Mouse (Mus musculus) lung, postnatal 10 days (tissue): ENCODE measurements around the gene Kif5a.

Experiments
- DNase-seq: peaks from one replicate; pipeline ENCODE4 v3.0.0; 2021

The Kif5a gene

GRCm38 (mm10) chr10:127264336-127264735 is 1.2 kb upstream of the Kif5a start:
- no peak for DNase-seq

- DNase-seq, result no peak
Observed at GRCm38 (mm10) chr10:127263631-127264030, 483 bp upstream of the Kif5a start.

GRCm38 (mm10) chr10:127261706-127262547 is 1.2 kb downstream of the Kif5a start:
- no peak for DNase-seq

DNA sequence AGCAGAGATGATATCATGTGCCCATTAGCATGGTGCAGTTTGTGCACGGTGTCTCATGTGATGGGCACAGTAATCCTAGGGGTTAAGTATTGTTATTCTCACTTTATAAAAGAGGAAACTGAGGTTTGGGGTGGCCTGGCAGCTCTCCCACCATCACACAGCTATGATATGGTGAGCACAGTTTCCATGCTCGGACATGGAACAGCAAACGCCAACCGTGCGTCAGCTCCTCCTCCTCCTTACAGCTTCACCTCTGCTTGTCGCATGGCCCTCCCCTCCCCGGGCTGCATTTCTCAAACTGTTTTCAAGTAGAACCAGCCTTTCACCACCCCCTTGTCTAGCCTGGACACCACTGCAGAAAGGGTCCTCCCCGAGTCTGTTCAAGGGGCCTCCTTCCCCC is 4.7 kb downstream of the Kif5a start:
- no peak for DNase-seq

DNA sequence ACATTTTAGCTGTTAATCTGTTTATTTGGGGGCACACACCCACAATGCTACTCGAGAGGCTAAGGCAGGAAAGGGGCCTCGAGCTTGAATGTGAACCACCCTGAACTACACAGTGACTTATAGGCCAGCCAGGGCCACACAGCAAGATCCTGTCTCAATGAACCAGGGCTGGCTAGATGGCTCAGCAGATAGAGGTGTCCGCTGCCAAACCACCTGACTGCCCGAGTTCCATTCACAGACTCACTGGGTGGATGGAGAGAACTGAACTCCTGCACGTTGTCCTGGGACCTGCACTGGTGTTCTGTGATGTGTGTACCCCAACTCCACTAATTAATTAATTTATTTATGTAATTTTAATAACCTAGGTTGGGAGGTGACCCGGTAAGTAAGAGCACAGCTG is 5.4 kb downstream of the Kif5a start:
- no peak for DNase-seq

DNA sequence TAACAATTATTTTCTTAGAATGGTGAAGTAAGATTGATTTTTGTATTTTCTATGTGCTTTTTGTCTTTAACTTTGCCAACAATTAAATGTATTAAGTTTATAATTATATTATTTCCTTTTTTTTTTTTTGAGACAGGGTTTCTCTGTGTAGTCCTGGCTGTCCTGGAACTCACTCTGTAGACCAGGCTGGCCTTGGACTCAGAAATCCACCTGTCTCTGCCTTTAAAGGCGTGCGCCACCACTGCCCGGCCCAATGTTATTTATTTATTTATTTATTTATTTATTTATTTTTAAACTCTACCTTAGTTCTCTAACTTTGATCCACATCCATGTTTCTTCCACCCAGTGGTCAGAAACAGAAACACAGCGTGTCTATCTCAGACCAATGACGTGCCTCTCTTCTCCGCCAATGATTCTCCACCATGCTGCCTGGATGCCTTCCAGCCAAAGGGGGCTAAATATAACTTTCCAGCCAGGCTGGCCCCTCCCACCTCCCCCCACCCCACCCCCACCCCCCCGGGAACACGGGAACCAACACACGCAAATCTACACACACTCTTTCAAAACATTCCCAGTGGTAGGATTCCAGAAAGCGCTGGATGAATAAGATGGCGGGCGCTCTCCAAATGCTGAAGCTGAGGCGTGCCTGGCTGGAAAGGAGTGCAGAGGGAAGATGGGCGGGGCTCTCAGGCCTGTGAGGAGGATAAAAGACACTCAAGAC is 7.4 kb downstream of the Kif5a start:
- DNase-seq, result peak; percentile 87

- DNase-seq, result no peak
Observed at GRCm38 (mm10) chr10:127250810-127251209, 12.3 kb downstream of the Kif5a start.

DNA sequence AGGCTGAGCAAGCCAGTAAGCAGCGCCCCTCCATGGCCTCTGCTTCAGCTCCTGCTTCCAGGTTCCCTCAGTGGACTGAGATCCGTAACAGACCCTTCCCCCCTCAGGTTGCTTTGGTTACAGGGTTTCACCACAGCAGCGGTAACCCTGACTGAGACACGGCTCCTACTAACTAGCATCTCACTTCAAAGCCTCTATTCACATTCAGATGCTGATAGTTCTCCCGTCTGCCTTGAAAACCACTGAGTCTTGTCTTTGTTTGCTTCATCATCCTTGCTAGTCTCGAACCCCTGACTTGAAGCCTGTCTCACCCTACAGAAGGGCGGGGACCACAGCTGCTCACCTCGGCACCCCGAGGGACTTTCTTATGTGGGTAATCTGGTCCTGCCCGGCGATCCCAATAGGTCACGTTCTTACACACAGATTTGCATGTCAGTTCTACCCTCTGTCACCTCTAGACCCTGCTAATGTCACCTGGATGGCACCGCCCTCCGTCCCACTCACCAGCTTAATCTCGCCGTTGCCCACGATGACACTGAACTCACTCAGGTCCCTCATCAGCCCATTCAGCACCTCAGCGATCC is 24.8 kb downstream of the Kif5a start:
- DNase-seq, result no peak

- DNase-seq, result no peak
Observed at GRCm38 (mm10) chr10:127236541-127236940, 26.6 kb downstream of the Kif5a start.

- DNase-seq, result no peak
Observed at GRCm38 (mm10) chr10:127233141-127233540, 30.0 kb downstream of the Kif5a start.

DNA sequence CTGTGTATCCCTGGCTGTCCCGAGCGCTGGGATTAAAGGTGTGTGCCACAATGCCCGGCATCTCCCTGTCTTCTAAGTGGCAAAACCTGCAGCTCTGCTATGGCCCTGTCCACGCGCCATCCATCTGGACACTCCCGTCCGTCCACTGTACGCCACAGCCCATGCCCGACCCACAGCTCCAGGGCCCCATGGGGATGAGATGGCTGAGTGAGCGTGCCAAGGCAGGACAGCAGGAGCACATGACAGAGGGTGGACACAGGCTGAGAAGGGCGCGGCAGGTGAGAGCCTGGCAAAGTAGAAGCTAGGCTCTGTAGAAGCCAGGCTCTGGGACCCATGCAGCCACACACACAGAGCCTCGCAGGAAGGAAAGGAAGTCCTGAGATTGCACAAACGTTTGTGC is 31.4 kb downstream of the Kif5a start:
- DNase-seq, result no peak

DNA sequence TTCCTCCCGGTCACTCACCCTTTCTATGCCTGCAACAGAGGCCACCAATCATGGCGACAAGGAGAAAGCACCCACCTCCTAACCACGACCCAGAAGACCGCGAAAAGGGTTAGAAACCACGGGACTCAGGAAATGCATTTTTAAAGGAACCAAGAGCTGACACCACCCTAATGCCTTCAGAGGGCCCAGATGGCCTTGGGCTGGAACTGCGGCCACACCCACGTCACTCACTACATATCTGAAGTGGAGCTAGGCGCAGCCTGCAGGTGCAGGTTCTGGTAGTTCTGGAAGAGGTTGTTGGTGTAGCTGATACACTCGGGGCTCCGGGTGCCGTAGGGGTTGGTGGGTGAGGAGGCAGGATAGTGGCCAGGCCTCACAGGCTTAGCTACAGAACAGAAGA is 32.5 kb downstream of the Kif5a start:
- DNase-seq, result no peak

DNA sequence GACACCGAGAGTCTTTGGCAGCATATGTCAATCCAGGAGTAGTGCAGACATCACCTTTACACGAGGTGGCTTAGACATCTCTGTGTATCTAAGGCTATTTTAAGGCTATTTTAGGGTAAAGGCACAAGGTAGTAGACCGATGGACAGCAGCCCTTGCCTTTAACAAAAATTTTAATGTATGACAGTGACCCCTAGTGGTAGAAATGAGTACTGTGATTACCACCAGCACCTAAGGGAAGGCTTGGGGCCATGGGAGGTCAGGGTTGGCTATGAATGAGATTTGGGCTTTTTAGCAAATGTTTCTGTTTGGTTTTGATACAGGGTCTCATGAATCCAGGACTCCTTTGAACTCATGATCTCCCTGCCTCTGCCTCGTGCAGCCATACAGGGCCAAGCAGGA is 34.3 kb downstream of the Kif5a start:
- peak; percentile 79 for DNase-seq

DNA sequence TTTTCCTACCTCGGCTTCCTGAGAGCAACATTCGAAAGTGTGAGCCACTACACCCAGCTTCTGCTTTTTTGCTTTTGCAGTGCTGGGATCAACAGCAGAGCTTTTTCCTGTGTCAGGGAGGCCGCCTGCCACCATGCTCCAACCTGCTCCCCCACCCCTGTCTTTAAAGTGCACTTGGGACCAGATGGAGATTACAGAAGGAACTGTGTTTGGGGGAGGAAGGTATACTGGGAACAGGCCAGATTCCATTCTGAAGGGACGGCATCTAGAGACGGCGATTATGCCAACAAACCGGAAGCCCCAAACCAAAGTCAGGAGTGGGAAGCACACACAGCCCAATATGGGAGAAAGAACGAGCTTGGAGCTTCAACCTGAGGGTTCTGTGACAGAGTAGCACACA is 36.0 kb downstream of the Kif5a start:
- no peak for DNase-seq

DNA sequence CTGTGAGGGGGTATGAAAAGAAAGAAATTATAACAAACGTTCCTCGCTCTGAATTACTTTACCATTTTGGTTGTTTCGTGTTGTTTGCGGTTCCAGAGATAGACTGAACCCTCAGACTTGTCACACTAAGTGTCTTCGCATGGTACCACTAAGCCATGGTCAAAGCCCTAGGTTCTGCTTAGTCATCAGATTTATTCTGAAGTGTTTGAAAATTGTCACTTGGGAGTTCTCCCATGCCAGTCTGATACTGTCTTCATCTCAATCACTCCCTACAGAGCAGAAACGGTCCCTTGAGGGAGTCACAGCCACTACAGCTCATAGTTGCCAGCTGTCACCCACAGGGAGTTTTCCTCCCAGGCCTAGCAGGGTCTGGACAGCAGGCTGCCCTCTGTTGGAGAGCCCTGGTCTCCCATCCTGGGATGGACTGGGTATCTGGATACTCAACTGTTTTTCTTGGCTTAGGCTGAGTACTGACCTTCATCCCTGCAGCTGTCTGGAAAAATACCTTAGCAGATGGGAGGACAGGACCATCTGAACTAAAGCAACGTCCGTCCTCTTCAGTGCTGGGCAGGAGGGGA is 36.7 kb downstream of the Kif5a start:
- DNase-seq, result peak; percentile 60

DNA sequence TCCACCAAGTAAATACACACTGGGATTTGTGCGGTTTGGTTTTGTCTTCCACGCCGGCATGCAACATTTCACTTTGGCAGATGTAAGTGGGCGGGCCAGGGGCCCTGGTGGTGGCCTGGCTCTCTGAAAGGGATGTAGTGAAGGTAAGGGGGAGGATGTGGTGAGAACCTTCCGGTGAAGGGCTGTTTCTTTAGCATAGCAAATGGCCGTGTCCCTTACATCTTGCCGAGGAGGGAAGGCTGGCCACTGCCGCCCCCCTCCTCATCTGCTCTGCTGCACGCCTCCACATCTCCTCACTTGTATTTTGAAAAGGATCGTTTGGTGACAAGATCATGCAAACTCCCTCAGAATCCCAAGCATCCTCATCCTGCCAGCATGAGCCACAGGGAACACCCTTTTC is 37.4 kb downstream of the Kif5a start:
- no peak for DNase-seq

DNA sequence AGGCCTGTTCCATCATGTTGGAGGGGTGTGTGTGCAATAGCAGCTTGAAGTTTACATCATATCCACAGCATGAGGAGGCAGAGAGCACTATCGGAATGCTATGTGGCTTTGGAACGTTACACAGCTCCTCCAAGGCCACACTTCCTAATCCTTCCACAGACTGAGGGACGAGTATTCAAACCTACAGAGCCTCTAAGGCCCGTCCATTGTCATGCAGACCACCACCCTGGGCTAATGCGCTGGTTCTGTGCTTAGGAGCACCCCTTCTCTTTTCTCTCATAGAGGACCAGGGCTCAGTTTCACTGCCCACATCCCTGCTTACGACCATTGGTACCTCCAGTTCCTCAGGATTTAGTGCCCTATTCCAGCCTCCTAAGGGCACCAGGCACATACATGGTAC is 37.9 kb downstream of the Kif5a start:
- DNase-seq, result no peak

DNA sequence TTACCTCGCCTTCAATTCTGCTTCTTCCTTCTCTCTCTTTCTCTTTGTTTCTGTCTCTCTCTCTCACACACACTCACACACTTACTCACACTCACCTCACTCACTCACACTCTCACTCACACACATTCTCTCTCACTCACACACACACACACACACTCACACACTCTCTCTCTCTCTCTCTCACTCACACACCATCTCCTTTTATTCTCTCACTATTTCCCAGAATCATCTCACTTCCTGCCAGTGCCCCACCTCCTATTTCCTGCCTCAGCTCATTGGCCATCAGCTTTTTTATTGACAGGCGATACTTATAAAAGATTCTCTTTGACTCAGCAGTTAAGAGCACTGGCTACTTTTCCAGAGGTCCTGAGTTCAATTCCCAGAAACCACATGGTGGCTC is 44.8 kb downstream of the Kif5a start:
- DNase-seq, result no peak

- DNase-seq, result no peak
Observed at GRCm38 (mm10) chr10:127217177-127217576, 46.0 kb downstream of the Kif5a start.

DNA sequence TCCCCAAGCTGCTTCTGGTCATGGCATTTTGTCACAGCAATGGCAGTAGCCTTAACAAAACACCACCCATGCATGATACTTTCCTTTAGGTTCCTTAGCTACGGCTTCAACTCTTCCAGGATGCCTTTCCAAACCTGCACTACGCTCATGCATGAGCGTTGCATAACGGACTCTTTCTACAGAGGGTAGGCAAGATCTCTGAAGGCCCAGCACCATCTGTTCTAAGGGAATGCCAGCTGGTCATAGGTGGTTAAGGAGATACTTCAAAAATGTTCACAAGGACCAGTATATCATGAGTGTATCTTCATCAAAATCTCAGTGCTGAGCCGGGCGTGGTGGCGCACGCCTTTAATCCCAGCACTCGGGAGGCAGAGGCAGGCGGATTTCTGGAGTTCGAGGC is 46.7 kb downstream of the Kif5a start:
- DNase-seq, result no peak

DNA sequence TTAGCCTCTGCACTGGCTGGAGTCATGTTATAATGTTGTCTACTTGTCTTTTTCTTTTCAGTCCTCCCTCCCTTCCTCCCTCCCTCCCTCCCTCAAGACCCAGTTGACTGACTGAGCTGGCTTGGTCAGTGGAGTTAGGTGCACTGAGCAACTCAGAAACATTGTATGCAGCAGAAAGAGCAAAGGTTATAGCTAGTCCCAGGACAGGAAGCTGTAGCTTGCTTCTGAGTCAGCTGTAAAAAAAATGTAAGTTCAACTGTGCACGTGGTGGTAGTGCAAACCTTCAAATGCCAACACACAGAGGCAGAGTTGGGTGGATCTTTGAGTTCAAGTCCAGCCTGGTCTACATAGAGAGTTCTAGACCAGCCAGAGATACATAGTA is 48.7 kb downstream of the Kif5a start:
- no peak for DNase-seq

- DNase-seq, result no peak
Observed at GRCm38 (mm10) chr10:127213704-127214421, 49.3 kb downstream of the Kif5a start.

DNA sequence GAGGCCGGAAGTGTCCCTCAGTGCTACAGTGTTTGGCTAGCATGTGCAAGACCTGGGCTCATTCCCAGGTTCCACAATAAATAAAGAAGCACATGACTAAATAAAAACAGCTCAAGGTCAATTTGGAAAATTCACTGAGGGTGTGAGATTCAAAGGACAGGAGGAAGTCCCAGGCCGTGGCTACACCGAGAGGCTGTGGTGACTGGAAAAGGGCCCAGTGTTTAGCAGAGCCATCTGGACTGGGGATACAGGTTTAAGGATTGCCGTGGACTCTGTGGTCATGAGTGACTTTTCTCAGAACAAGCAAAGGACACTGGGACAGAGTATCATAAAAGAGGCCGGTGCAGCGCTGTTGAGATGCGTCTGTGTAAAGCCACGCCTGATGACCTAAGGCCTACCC is 49.9 kb downstream of the Kif5a start:
- DNase-seq, result no peak
